Mouse (Mus musculus): Measurements from ENCODE around the gene C2cd4b. TPM values are rescaled to one million over a fixed set of nuclear protein-coding genes. Genes with fewer than 3 reads are reported as not detected.

Gene C2cd4b
- total RNA-seq, 1 experiment from 2014 or later = 0.24 TPM

DNA sequence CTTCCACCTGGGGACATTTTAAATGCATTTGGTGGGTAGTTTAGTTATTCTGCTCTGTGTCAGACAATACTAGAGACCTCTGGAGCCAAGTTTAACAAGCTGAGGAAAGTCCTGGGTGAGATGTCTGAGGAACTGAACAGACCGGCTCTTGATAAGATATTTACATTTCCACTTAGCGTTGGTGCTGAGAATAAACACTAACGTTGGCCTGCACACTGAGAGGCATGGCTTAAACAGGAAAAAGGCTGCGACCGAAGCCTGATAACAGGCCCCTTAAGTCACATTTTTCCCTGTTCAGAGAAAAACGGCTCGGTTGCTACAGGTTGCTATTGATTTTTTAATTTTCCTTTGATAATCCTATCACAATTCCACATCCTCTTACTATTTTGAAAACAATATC is 12.1 kb downstream of the C2cd4b start:
- DNase-seq = no peak

DNA sequence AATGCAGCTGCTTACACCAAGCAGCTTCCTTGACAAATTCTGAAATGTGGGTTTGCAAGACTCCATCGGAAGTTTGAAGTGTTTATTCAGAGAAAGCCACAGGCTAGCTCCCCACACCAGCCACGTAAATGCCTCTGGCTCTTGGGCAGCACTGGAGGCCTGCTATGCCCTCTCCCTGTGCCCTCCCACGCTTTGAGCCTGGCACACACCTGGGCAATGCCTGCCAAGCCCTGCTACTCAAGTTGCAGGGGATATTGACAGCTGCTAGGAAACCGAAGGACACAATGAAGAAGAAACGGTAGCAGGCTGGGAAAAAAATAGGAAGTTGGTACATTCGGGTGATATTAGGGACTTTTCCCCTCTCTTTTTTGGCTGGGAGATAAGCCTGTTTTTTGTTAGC is 15.0 kb downstream of the C2cd4b start:
- DNase-seq = no peak

DNA sequence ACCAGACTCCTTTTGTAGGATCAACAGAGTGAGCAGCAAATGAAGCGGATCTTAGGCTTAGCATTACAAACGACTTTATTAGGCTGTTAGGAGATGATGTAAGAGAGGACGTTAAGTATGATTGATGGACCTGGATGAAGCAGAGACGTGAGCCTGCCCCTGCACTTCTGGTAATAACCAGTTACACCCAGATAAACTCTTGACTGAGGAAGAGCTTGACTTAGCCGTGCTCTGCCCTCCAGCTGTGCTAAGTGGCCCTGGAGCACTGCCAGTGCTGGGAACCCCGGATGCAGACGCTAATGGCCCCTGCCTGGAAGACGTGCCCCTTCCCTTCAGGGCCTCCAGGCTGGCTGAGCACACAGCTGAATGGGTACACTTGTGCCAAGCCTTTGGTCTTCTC is 19.3 kb downstream of the C2cd4b start:
- DNase-seq = no peak

DNA sequence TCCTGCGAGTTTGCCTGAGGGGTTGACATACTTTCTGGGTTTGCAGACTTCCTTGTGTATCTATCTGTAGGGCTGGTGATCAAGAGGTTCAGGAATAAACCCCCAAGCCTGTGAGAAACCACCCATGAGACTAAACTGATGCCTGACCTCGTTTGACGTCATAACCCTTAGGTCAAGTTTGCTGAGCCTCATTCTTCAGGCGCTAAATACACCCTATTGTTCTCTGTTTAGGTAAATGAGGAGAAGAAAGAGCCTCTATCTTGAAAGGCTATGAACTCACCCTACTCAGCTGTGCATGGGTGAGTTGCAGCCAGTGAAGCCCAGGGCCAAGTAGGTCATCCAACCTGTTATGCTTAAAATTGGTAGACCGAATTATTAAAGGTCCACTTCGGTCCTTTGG is 23.5 kb downstream of the C2cd4b start:
- DNase-seq = no peak

DNA sequence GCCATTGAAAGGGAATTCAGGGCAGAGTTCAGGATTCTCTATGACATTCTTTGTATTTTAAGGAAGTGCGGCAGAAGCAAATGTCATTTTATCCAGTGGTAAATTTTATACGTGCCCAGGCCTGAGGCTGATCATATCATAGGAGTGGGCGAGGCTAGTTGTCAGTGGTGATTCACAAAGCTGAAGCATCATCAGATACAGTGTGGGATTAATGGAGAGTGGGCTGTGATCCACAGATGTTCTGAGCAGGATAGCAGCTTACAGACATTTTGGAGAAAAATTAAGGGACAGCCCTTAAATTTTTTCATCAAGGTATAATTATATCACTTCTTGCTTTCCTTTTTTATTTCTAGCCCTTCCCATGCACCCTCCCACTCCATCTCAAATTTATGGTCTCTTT is 24.2 kb downstream of the C2cd4b start:
- no peak for DNase-seq

DNA sequence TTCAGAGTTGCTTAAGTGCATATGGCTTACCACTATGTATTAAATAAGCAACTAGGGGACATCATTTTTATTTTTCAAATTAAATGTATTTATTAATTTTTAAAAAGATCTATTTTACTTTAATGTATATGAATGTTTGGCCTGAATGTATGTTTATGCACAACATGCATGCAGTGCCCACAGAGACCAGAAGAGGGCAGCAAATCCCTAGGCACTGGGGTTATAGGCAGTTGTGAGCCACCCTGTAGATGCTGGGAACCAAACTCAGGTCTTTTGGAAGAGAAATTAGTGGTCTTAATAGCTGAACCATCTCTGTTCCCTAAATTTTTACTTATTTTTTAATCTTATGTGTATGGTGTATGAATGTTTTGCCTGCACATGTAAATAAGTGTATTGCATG is 24.7 kb downstream of the C2cd4b start:
- DNase-seq = no peak

DNA sequence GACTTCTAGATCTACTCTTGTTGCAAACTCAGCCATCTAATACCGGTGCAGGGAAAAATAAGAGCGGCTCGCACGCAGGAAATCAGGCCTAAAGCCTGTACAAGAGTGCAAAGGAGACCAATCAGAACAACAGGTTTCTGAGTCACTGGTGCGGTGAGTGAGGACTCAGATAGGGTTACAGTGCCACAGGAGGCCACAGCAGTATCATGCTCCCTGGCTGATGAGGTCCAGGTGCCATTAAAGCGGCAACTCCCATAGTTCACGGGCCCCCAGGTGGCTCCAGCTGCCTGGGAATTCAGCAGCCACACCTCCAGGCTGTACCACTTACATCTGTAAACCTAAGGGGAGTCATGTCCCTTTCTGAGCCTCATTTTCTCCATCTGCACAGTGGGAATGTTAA is 27.1 kb downstream of the C2cd4b start:
- DNase-seq = no peak

DNA sequence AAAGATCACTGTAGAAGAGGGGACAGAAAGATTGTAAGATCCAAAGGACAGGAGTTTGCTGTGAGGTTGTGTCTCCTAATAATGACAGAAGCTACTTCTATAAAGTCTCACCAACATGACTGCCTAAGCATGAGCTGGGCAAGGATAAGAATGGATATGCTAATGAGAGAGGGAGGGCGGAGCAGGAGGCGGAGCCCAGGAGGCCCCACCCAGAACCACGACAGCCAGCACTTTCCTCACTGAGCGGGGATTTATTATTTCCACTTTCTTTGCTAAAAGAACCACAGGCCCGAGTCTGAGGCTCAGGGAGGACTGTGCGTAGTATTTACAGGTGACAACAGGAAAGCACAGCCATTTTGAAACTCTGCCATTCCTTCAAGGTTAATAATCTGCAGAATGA is 28.4 kb downstream of the C2cd4b start:
- no peak for DNase-seq

DNA sequence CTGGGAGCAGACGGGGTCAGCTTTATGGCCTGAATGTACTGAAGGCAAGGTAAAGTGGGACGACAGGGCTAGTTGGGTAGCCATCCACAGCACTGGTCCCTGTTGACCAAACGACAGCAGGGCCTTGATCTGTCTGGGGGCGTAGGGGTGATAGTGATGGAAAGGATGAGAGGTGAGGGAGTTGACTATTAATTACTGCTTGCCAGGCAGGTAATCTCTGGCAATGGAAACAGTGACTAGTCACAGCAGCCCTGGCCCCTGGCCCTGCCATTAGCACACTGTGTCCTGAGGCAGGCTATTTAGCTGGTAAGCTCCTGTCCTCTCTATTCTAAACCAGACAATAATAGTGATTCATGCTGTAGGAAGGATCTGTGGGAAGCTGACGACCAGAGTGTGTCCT is 33.2 kb downstream of the C2cd4b start:
- no peak for DNase-seq

DNA sequence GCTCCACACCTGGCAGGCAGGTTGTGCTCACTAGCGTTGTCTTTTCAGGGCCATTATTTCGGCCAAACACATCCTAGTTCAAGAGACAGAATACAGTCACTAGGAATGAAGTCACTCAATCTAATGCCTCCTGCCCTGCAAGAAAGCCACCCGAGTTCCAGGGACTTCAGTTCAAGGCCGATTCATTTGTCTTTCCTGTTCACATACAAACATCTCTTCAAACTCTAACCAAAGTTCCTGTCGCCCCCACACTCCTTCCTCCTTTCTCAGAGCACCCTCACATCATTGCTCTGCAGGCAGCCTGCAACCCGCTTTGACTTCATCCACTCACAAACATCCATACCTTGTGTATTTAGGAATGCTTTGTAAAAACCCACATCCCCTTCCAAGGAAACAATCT is 34.3 kb downstream of the C2cd4b start:
- no peak for DNase-seq

DNA sequence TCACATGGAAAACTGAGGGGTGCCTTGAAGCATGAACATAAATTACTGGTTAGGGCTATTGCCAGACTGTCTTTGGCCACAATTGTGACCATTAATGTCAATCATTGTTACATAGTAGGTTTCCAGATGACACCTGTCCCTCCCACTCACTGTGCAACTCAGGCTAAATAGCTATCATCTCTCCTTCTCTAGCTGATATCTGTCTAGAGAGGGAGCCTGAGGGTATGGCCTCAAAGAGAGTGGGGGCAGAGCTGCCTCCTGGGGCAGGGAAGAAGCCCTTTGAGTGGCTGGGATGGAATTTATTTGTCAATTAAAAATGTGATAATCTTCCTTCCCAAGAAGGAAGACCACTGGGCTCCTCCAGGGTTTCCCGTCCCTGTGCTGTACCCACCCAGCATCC is 35.0 kb downstream of the C2cd4b start:
- no peak for DNase-seq

DNA sequence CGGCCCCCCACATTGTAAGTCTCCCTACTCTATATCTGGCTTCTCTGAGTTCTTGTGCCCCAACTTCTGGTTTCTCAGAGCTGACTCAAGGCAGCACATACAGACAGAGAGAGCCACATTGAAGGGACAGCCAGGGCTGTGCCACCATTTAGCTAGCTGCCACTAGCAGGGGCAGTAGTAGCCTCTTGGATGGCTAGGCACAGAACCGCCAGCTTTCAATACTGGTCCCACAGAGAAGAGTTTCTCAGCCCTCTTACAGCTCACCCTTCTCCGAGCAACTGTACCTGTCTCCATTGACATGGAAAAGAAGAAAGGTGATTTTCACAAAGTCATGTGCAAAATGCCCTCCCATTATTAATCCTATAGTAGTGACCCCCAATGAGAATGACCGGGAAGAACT is 35.4 kb downstream of the C2cd4b start:
- no peak for DNase-seq

DNA sequence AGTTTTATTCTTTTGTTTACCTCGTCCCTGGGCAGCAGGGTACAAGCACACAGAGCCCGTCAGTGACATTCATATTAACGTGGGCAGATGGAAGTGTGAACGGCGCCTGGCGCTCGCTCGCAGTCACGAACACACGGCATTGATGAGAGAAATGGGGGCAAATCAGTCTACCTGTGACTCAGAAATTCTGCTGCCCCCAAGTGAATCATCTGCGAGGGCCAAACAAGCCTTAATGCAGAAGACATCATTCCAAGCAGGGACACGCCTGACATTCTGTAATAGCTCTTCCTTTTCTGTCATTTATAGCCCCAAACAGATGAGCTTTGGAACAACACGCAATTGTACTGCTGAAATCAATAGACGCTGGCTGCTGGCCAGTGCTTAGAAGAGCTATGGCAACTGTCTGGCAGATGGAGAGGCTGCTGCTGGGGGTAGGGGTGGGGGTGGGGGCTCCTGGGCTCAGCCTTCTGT is 36.0 kb downstream of the C2cd4b start:
- no peak for DNase-seq

DNA sequence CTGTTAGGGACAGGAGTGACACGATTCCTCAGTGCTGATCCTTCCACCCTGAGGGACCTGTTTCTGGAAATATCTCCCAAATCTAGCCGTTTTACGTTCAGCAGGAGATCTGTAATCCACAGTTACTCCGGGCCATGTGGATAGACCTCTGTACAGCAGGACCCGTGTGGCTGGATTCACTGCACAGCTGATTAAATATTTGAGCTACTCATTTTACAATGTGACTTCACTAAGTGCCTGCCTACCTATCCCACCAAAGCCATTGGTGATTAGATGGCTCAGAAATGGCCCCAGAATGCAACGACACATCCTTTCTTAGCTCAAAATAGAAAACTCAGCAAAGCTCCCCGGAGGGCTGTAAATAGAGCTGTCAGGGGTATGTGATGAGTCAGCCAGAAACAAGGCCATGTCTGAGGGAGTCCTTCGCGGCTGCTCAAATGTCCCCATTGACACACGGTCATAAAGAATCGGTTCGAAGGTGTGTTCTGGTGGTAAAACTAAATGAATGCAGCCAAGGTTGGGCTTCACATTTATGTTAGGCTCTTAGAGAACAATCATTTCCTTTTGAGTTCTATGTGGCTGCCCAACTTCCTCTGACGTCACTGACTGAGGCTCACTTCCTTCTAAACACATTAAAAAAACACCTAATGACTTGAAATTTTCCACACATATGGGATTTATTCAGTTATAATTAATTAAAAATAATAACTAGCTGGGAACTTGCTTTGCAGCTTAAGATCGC is 40.0 kb downstream of the C2cd4b start:
- DNase-seq = peak; percentile 18

DNA sequence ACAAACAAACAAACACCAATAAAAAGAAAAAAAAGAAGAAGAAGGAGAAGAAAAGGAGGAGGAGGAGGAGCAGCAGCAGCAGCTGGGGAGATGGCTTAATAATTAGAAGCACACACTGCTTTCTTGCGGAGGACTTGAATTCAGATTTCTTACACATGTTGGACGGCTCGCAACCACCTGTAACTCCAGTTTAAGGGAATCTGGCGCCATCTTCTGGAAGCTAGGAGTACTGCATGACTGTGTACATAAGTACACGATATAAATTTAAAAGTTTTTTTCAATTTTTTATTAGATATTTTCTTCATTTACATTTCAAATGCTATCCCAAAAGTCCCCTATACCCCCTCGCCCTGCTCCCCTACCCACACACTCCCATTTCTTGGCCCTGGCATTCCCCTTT is 43.0 kb downstream of the C2cd4b start:
- DNase-seq = peak; percentile 68

DNA sequence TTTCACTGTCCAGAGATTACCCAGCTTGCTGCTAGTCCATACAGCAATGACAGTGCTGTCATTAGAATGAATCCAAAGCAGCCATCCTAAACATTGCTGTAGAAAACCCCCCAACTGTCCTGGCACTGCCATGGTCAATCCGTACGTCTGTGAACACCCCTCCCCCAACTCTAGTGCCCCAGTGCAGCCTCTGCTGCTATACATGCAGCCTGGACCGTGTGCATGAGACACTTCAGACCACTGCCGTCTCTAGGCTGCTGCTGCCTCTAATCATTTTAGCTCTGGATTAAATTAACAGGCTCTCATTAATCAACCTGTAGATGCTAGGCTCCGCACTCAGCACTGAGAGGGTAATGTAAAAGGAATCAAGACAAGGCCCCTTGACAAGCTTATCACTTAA is 47.8 kb downstream of the C2cd4b start:
- DNase-seq = no peak

DNA sequence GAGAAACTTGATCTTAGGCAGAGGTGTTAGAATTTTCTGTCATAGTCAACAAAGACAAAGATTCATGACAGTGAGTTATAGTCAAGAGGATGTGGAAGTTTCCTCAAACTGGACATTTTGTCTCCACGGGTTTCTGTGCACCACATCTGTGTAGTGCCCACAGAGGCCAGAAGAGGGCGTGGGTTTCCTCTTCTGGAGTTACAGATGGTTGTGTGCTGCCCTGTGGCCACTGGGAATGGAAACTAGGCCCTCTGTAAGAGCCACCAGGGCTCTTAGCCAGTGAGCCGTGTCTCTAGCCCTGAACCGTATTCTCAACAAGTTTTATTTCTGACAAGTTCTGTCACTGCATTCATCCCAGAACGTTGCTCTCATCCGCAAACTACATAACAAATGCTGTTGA is 51.3 kb downstream of the C2cd4b start:
- DNase-seq = no peak

Small RNA genes lying within 50 kb of the gene (microRNA-seq; reads per million reads assigned to microRNA genes)
- gene Mir7241 (0 reads per million in 2 experiments), gene Mir7242 (0 reads per million in 2 experiments)

Other genes with a start within 250 kb of the C2cd4b start
- 15.8 and 30.4 TPM in 2 replicates for gene Tln2, start 199.7 kb upstream of the C2cd4b start, total RNA-seq (2021)
- gene C2cd4a, start 72.9 kb downstream of the C2cd4b start, total RNA-seq (2021) = not detected in 2 replicates
- gene Vps13c, start 81.0 kb downstream of the C2cd4b start, total RNA-seq (2021) = 61.2 and 75.2 TPM in 2 replicates

Data from adrenal gland, postnatal 25 days (tissue).